Mouse (Mus musculus) myocyte (in vitro differentiated cells): Measurements from ENCODE around the gene Prtg.

Source experiments
- CEBPB ChIP-seq: IDR thresholded peaks from 2 replicates; pipeline ENCODE4 v1.6.1; 2011; ENCODE audit warnings: mild to moderate bottlenecking, moderate library complexity; ENCODE audit not compliant: poor library complexity, insufficient read depth, severe bottlenecking
- POLR2A ChIP-seq: IDR thresholded peaks from one replicate; pipeline ENCODE4 v1.6.1; 2011; ENCODE audit warnings: low read depth, mild to moderate bottlenecking, control low read depth, moderate library complexity; ENCODE audit not compliant: insufficient read length
- POLR2AphosphoS2 ChIP-seq: IDR thresholded peaks from one replicate; pipeline ENCODE4 v1.6.1; 2011; ENCODE audit warnings: low read depth, control low read depth; ENCODE audit not compliant: insufficient read length
- SRF ChIP-seq: IDR thresholded peaks from one replicate; pipeline ENCODE4 v1.6.1; 2011; ENCODE audit warnings: low read depth; ENCODE audit not compliant: control insufficient read depth, insufficient read length

DNA sequence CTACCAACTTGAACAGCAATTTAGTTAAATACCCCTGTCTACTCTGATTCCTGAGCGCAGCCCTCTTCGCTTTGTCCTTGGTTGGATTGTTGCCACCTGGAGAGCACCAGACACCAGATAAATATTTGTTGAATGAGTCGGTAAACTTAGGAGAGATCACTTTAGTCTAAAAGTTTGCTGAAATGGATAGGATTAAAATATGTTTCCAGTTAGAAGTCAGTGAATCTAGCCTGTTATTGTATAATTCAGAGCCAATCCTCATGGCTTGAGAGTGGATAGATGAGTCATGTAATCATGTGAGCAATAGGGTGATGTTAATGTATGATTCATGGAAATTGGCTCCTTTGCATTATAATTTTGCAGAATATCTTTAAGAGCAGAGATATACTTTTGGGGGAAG, 31.6 kb downstream of the Prtg start:
- TF ChIP-seq SRF: no peak
- no peak for TF ChIP-seq POLR2A
- no peak for TF ChIP-seq CEBPB
- TF ChIP-seq POLR2AphosphoS2: no peak
